Mouse (Mus musculus) embryonic facial prominence, embryonic 11.5 days (tissue): ENCODE results near the gene Cdc42bpa. TPM values are rescaled to one million over a fixed set of nuclear protein-coding genes. Genes with fewer than 3 reads are reported as not detected.

Experiments used
- ATAC-seq: fragments of 200-750 bp; cut with Nextera tagmentation; replicated peaks from 2 replicates; pipeline ENCODE4 v1.8.0; 2017; ENCODE audit warnings: low read depth; ENCODE audit not compliant: insufficient number of reproducible peaks, low FRiP score, low TSS enrichment
- DNase-seq: peaks from one replicate; pipeline ENCODE4 v3.0.0-alpha.2; 2015; ENCODE audit warnings: low spot score
- H3K27ac ChIP-seq: fragments of 300-500 bp; sonication (generic); replicated peaks from 2 replicates; pipeline ENCODE4 v1.5.1; 2014; ENCODE audit warnings: mild to moderate bottlenecking, low read depth, low read length, control low read depth
- H3K27me3 ChIP-seq: fragments of 300-500 bp; sonication (generic); 2 replicates; pipeline ENCODE4 v1.6.1; 2014; ENCODE audit warnings: mild to moderate bottlenecking, low read length, moderate library complexity, mixed read lengths; ENCODE audit not compliant: control insufficient read depth, insufficient read depth
- H3K36me3 ChIP-seq: fragments of 300-500 bp; sonication (generic); replicated peaks from 2 replicates; pipeline ENCODE4 v1.6.1; 2014; ENCODE audit warnings: low read depth, mild to moderate bottlenecking, low read length, moderate library complexity, mixed read lengths; ENCODE audit not compliant: control insufficient read depth, insufficient read depth
- H3K4me1 ChIP-seq: fragments of 300-500 bp; sonication (generic); 2 replicates; pipeline ENCODE4 v1.6.1; 2014; ENCODE audit warnings: low read length, mixed read lengths; ENCODE audit not compliant: control insufficient read depth, insufficient read depth
- H3K4me2 ChIP-seq: fragments of 300-500 bp; sonication (generic); 2 replicates; pipeline ENCODE4 v1.6.1; 2014; ENCODE audit warnings: low read depth, mild to moderate bottlenecking, control low read depth, low read length, moderate library complexity
- H3K4me3 ChIP-seq: fragments of 300-500 bp; sonication (generic); 2 replicates; pipeline ENCODE4 v1.5.1; 2014; ENCODE audit warnings: low read depth, low read length, control low read depth
- H3K9ac ChIP-seq: fragments of 300-500 bp; sonication (generic); replicated peaks from 2 replicates; pipeline ENCODE4 v1.6.1; 2014; ENCODE audit warnings: mild to moderate bottlenecking, control low read depth, low read length
- H3K9me3 ChIP-seq: fragments of 300-500 bp; sonication (generic); replicated peaks from 2 replicates; pipeline ENCODE4 v1.6.1; 2016; ENCODE audit warnings: mild to moderate bottlenecking, low read length, inconsistent platforms, mixed read lengths; ENCODE audit not compliant: control insufficient read depth
- WGBS: fragments of 180-500 bp; shearing (Covaris S2); extraction: QIAGEN DNeasy Blood & Tissue Kit; methylation state at CpG from one replicate; pipeline ENCODE4 v1.1.7; 2014; 5-methylcytosine and 5-hydroxymethylcytosine counted together
- polyA plus RNA-seq: library from polyadenylated mRNA; unstranded; fragments of >200 nt; fragmentation: Nextera tagmentation; extraction: Ambion mirVana; gene quantifications from 2 replicates; pipeline ENCODE4 v1.2.1, GENCODE M21; 2014

The Cdc42bpa gene
- polyA plus RNA-seq, 1 experiment from 2014 or later = 13.8 TPM

DNA sequence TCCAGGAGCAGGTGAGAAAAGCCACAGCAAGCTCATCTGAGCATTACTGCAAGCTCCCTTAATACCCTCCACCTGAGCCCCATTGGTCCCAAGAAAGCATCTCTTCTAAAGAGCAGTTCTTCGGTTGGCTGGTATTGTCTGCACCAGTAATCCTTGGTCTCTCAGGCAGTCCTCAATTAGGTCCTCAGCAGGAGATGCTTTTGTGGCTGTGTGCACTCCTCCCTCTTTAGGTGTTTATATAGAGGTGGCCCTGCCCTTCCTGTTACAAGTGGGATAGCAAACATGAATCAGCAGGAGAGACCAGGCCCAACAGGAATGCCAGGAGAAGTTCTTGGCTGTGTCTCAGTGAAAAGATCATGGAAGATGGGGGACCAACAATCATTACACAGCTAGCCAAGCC is 23.9 kb downstream of the Cdc42bpa start:
- WGBS = 70% methylated on average over 1 of the region's 1 CpGs
- Histone ChIP-seq H3K27me3 (no peaks in the 10 kb centered on the region), H3K9ac (no peak overlapping the region), H3K27ac (no peak overlapping the region), H3K9me3 (no peaks in the 10 kb centered on the region), H3K4me1 (no peaks in the 10 kb centered on the region), H3K4me2 (no peak overlapping the region), H3K4me3 (no peak overlapping the region), H3K36me3 (no peaks in the 10 kb centered on the region)
- ATAC-seq = no peak
- DNase-seq = no peak

- Histone ChIP-seq H3K27ac (no peak overlapping the region), H3K36me3 (no peaks in the 10 kb centered on the region), H3K4me3 (no peak overlapping the region), H3K4me2 (no peak overlapping the region), H3K9ac (no peak overlapping the region), H3K9me3 (no peaks in the 10 kb centered on the region), H3K4me1 (no peaks in the 10 kb centered on the region), H3K27me3 (no peaks in the 10 kb centered on the region)
- no peak for DNase-seq
- no peak for ATAC-seq
- WGBS = 87% methylated on average over 6 of the region's 6 CpGs
Observed at GRCm38 (mm10) chr1:179991660-179992235, 31.5 kb downstream of the Cdc42bpa start.

DNA sequence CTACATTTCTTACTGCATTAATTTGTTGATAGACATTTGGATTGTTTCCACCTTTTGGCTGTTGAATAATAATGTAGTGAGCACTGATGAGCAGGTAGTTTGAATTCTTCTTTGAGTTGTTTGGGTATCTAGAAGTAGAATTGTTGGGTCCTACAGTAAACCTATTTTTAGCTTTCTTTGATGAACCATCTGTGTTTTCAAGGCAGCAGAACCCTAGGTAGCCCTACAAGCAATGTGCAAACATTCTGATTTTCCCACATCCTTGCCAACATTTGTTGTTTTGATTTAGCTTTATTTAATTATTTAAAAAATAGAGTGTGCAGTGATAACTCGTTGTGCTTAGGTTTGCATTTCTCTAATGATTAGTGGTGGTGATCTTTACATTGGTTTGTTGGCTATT is 32.0 kb downstream of the Cdc42bpa start:
- Histone ChIP-seq H3K27me3 (no peaks in the 10 kb centered on the region), H3K4me2 (no peak overlapping the region), H3K27ac (no peak overlapping the region), H3K9me3 (no peaks in the 10 kb centered on the region), H3K4me1 (no peaks in the 10 kb centered on the region), H3K4me3 (no peak overlapping the region), H3K36me3 (no peaks in the 10 kb centered on the region), H3K9ac (no peak overlapping the region)
- no peak for ATAC-seq
- DNase-seq = no peak
- WGBS = 85% methylated on average over 1 of the region's 1 CpGs

DNA sequence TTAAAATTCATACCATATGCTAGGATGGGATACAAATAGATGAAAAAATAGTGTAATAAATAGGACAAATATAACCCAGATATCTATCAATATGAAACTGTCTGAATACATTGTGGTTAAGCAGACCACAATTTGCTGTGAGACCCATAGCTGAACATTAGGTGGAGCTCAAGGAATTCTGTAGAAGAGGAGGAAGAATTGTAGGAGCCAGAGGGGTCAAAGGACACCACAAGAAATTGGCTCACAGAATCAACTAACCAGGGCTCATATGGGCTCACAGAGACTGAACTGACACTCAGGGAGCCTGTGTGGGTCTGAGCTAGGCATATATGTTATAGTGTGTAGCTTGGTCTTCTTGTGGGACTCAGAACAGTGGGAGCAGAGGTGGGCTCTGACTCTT is 47.8 kb downstream of the Cdc42bpa start:
- ATAC-seq = no peak

GRCm38 (mm10) chr1:180013479-180013878 is 53.2 kb downstream of the Cdc42bpa start:
- H3K9me3 ChIP-seq = no peaks in the 10 kb centered on the region
- no peak overlapping the region for H3K27ac ChIP-seq
- H3K4me3 ChIP-seq = no peak overlapping the region
- no peaks in the 10 kb centered on the region for H3K36me3 ChIP-seq
- ATAC-seq (no peak), DNase-seq (no peak)
- H3K9ac ChIP-seq = no peak overlapping the region
- H3K4me2 ChIP-seq = no peak overlapping the region
- H3K4me1 ChIP-seq = no peaks in the 10 kb centered on the region
- 92% methylated on average over 4 of the region's 4 CpGs for WGBS
- no peaks in the 10 kb centered on the region for H3K27me3 ChIP-seq

More for the DNA sequence above, 47.8 kb downstream of the Cdc42bpa start:
- no peak for DNase-seq
- no peak overlapping the region for H3K27ac ChIP-seq
- H3K4me1 ChIP-seq = no peaks in the 10 kb centered on the region
- no peaks in the 10 kb centered on the region for H3K9me3 ChIP-seq
- no peak overlapping the region for H3K9ac ChIP-seq
- H3K36me3 ChIP-seq = no peaks in the 10 kb centered on the region; the same call in 1 of the 2 replicates
- H3K4me3 ChIP-seq = no peak overlapping the region
- no peak overlapping the region for H3K4me2 ChIP-seq
- H3K27me3 ChIP-seq = no peaks in the 10 kb centered on the region

DNA sequence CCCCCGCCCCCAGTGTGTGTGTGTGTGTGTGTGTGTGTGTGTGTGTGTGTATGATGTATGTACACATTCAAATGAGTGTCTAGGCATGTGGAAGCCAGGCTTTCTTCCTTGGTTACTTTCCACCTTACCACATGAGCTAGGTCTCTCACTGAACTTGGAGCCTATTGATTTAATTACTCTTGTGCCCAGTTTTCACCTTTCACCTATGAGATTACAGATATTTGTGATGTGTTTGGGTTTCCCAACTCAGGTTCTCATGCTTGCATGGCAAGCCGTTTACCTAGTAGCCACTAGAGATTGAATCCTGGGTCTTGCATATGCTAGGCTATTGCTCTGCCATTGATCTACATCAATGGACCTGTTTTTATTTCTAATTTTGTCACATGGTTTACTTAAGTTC is 57.9 kb downstream of the Cdc42bpa start:
- ATAC-seq = no peak
- no peak overlapping the region for H3K9ac ChIP-seq
- no peaks in the 10 kb centered on the region for H3K4me1 ChIP-seq
- H3K27ac ChIP-seq = no peak overlapping the region
- no peaks in the 10 kb centered on the region for H3K27me3 ChIP-seq
- H3K36me3 ChIP-seq = no peaks in the 10 kb centered on the region
- H3K4me3 ChIP-seq = no peak overlapping the region
- WGBS = 92% methylated on average over 2 of the region's 2 CpGs
- DNase-seq = no peak
- H3K9me3 ChIP-seq = no peaks in the 10 kb centered on the region
- no peak overlapping the region for H3K4me2 ChIP-seq

DNA sequence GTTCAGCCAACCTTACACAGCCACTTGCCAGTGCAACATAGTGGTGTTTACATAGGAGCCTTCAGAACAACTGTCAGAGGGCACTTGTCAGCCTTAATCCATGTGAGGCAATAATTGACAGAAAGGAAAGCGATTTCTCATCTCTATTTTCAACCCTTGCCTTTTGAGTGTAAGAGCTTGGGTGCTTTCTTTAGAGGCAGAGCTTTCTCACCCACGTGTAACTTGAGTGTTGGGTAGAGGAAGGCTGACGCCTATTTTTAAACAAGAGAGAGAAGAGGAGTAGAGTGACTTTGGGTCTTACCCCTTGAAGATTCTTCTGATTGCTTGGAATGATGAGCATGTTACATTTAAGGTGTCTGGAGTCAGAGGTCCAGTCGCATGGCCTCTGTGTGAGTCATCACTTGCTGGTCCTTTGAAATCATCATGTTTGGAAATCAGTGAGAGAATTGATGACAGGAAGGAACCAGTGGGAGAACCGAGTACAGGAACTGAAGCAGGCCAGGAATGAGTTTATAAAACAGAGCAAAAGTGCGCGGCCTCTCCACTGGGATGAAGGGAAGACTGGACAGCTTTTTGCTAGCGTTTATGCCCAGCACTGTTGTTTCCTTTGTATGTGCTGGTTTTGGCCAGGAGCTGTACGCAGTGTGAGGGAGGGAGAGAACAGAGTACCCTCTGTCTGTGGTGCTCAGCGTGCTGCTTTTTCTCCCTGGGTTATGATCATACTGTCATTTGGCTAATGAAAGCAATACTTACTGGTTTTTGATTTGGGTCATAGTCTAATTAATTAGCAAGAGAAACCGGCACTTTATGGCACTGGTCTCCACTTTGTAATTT is 61.4 kb downstream of the Cdc42bpa start:
- Histone ChIP-seq H3K27ac (no peak overlapping the region), H3K27me3 (no peaks in the 10 kb centered on the region), H3K9me3 (no peaks in the 10 kb centered on the region), H3K4me1 (no peaks in the 10 kb centered on the region), H3K9ac (no peak overlapping the region), H3K36me3 (no peaks in the 10 kb centered on the region), H3K4me2 (no peak overlapping the region), H3K4me3 (no peak overlapping the region)
- 64% methylated on average over 11 of the region's 11 CpGs for WGBS
- DNase-seq (no peak), ATAC-seq (no peak)

- H3K27ac ChIP-seq = no peak overlapping the region
- H3K9ac ChIP-seq = no peak overlapping the region
- DNase-seq = no peak
- ATAC-seq = no peak
- H3K27me3 ChIP-seq = no peaks in the 10 kb centered on the region
- no peak overlapping the region for H3K4me2 ChIP-seq
- no peaks in the 10 kb centered on the region for H3K4me1 ChIP-seq
- H3K9me3 ChIP-seq = no peaks in the 10 kb centered on the region
- 80% methylated on average over 5 of the region's 5 CpGs for WGBS
- H3K36me3 ChIP-seq = no peaks in the 10 kb centered on the region
- no peak overlapping the region for H3K4me3 ChIP-seq
Observed at GRCm38 (mm10) chr1:180023512-180023911, 63.2 kb downstream of the Cdc42bpa start.
